Mouse (Mus musculus): ENCODE data around the gene Eif1b.

- no peak for TF ChIP-seq POLR2A (IDR thresholded peaks at IDR 0.05; ENCODE audit: borderline replicate concordance, insufficient read depth, low read length)
- no peak for TF ChIP-seq CTCF (IDR thresholded peaks at IDR 0.05; ENCODE audit: borderline replicate concordance, insufficient read depth, low read depth, low read length)
Measured at GRCm38 (mm10) chr9:120532691-120533090, 40.7 kb downstream of the Eif1b start.
